ENCODE assay signal across 8 mouse cellular contexts in the genomic region with DNA sequence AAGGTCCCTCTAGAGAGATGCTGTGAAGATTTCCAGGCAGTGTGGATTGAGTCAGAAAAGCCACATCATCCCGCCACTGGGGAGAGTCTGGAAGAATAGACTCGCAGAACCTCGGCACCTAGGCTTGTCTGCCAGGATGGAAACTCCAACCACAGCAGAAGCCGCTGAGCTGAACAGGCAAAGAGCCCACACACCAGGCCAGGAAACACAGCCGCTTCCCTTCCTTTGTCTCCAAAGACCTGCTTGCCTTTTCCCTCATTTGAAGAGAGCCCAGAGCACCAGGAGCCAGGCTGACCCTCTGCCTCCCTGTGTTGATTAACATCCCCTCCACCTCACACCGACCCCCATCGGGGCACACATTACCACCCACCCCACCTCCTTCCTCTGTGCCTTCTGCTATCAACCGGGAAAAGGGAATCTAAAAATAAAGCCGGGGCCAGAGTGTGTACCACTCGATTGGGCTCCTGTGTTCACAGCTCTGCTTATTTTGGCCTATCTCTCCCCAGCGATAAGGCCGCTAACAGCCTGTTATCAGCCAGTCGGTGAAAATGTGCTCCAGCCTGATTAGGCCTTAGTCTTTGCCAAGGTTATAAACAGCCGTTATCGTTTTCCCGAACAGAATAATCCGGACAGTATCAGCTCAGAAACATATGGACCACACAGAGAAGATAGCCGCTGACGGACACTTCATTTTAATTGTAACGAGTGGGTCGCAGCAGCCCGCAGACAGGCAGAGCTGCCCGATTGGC.
DNase-seq lines count a peak whose midpoint lies in the region; ATAC-seq and TF ChIP-seq lines count a peak whose summit lies in the region.

No protein-coding gene starts in this region.

- no peaks in the 10 kb centered on the region for H3K27me3 ChIP-seq in hindbrain, embryonic 14.5 days (ENCODE audit: control insufficient read depth, insufficient read depth, low read length)
- H3K27me3 ChIP-seq in limb, embryonic 15.5 days = peaks cover 27% of the 10 kb centered on the region; the same call in 1 of the 2 replicates
- no peaks in the 10 kb centered on the region for H3K27me3 ChIP-seq in midbrain, embryonic 13.5 days
- no peaks in the 10 kb centered on the region for H3K27me3 ChIP-seq in stomach, postnatal 0 days (ENCODE audit: control insufficient read depth, insufficient read depth, low read length)

- H3K4me2 ChIP-seq in hindbrain, embryonic 14.5 days (replicated peaks) = peak overlapping the region; percentile 28
- H3K4me2 ChIP-seq in limb, embryonic 15.5 days = no peak overlapping the region
- peak overlapping the region; percentile 37 for H3K4me2 ChIP-seq in midbrain, embryonic 13.5 days (replicated peaks)
- H3K4me2 ChIP-seq in stomach, postnatal 0 days (replicated peaks; ENCODE audit: low read depth) = peak overlapping the region; percentile 20; the same call in 1 of the 2 replicates

- peaks cover 77% of the 10 kb centered on the region for H3K4me1 ChIP-seq in hindbrain, embryonic 14.5 days (replicated peaks; ENCODE audit: control insufficient read depth, insufficient read depth, low read length)
- H3K4me1 ChIP-seq in limb, embryonic 15.5 days = peaks cover 30% of the 10 kb centered on the region
- peaks cover 96% of the 10 kb centered on the region for H3K4me1 ChIP-seq in midbrain, embryonic 13.5 days (replicated peaks)
- peaks cover 3% of the 10 kb centered on the region; the same call in 1 of the 2 replicates for H3K4me1 ChIP-seq in stomach, postnatal 0 days (replicated peaks; ENCODE audit: control insufficient read depth, insufficient read depth)

- TF ChIP-seq EP300 in stomach, postnatal 0 days (optimal IDR thresholded peaks at IDR 0.05) = no peak

- H3K36me3 ChIP-seq in hindbrain, embryonic 14.5 days (replicated peaks; ENCODE audit: control insufficient read depth, insufficient read depth) = no peaks in the 10 kb centered on the region
- H3K36me3 ChIP-seq in limb, embryonic 15.5 days = no peaks in the 10 kb centered on the region
- H3K36me3 ChIP-seq in midbrain, embryonic 13.5 days = no peaks in the 10 kb centered on the region
- H3K36me3 ChIP-seq in stomach, postnatal 0 days (ENCODE audit: control insufficient read depth, insufficient read depth, low read length) = no peaks in the 10 kb centered on the region

- TF ChIP-seq CTCF in stomach, postnatal 0 days (IDR thresholded peaks at IDR 0.05; ENCODE audit: low read depth) = no peak

- H3K27ac ChIP-seq in hindbrain, embryonic 14.5 days = peak overlapping the region; percentile 85
- peak overlapping the region; percentile 61 for H3K27ac ChIP-seq in limb, embryonic 15.5 days
- peak overlapping the region; percentile 96 for H3K27ac ChIP-seq in midbrain, embryonic 13.5 days
- H3K27ac ChIP-seq in stomach, postnatal 0 days (replicated peaks) = peak overlapping the region; percentile 65

- H3K4me3 ChIP-seq in hindbrain, embryonic 14.5 days (replicated peaks; ENCODE audit: low read length) = no peak overlapping the region
- H3K4me3 ChIP-seq in limb, embryonic 15.5 days = no peak overlapping the region
- no peak overlapping the region for H3K4me3 ChIP-seq in midbrain, embryonic 13.5 days (replicated peaks)
- no peak overlapping the region for H3K4me3 ChIP-seq in stomach, postnatal 0 days (ENCODE audit: low read depth, low read length)

- H3K9me3 ChIP-seq in hindbrain, embryonic 14.5 days (ENCODE audit: control insufficient read depth, low read length) = no peaks in the 10 kb centered on the region
- no peaks in the 10 kb centered on the region for H3K9me3 ChIP-seq in limb, embryonic 15.5 days
- no peaks in the 10 kb centered on the region for H3K9me3 ChIP-seq in midbrain, embryonic 13.5 days
- H3K9me3 ChIP-seq in stomach, postnatal 0 days (ENCODE audit: control insufficient read depth, low read length) = no peaks in the 10 kb centered on the region

- ATAC-seq in common myeloid progenitor, adult 5-6 weeks (replicated peaks; ENCODE audit: low read depth, poor library complexity, severe bottlenecking) = peak; percentile 60
- ATAC-seq in hindbrain, embryonic 14.5 days (ENCODE audit: low FRiP score) = peak; percentile 64
- no peak for ATAC-seq in limb, embryonic 15.5 days (ENCODE audit: insufficient number of reproducible peaks, low FRiP score, low TSS enrichment, low read depth)
- ATAC-seq in midbrain, embryonic 13.5 days = peak; percentile 74
- peak; percentile 63; the same call in 1 of the 2 replicates for ATAC-seq in stomach, postnatal 0 days (ENCODE audit: low FRiP score, low TSS enrichment)

- DNase-seq in adrenal gland, postnatal 14 days = peak; percentile 26
- DNase-seq in adrenal gland, postnatal 25 days = no peak
- peak; percentile 53 for DNase-seq in gastrocnemius, postnatal 14 days
- DNase-seq in hindbrain, embryonic 14.5 days (ENCODE audit: low spot score) = peak; percentile 62
- no peak for DNase-seq in stomach, postnatal 0 days (ENCODE audit: low spot score)

- H3K9ac ChIP-seq in hindbrain, embryonic 14.5 days = peak overlapping the region; percentile 50
- H3K9ac ChIP-seq in limb, embryonic 15.5 days = no peak overlapping the region
- H3K9ac ChIP-seq in midbrain, embryonic 13.5 days (replicated peaks) = peak overlapping the region; percentile 63
- H3K9ac ChIP-seq in stomach, postnatal 0 days (ENCODE audit: low read length) = no peak overlapping the region

- intact Hi-C loops in gastrocnemius, postnatal 14 days (cut with DNase I; ENCODE audit: low total_unique reads) = no loop called here

- WGBS in hindbrain, embryonic 14.5 days = 16% methylated on average over 23 of the region's 23 CpGs
- 56% methylated on average over 23 of the region's 23 CpGs for WGBS in limb, embryonic 15.5 days
- 13% methylated on average over 23 of the region's 23 CpGs for WGBS in midbrain, embryonic 13.5 days
- WGBS in stomach, postnatal 0 days = 31% methylated on average over 23 of the region's 23 CpGs

Comparison
In these comparisons a context has a peak if more than half of its experiments do, and no peak if none do; other contexts are left out.
1. DNase-seq: peak in adrenal gland, postnatal 14 days (single experiment), gastrocnemius, postnatal 14 days (single experiment) and hindbrain, embryonic 14.5 days (single experiment); none in adrenal gland, postnatal 25 days (single experiment) and stomach, postnatal 0 days (single experiment).
2. H3K9ac ChIP-seq: peak in hindbrain, embryonic 14.5 days (single experiment) and midbrain, embryonic 13.5 days (single experiment); none in limb, embryonic 15.5 days (single experiment) and stomach, postnatal 0 days (single experiment).
3. Peak in every context shown above with its lines, with median percentiles within 50 percentile points of each other: H3K27ac ChIP-seq.